Mouse (Mus musculus) spleen, adult 2 months (tissue): Measurements from ENCODE around the gene F830045P16Rik.

ENCODE experiments used
- CTCF ChIP-seq: fragments of 200-500 bp; IDR thresholded peaks from 2 replicates; pipeline ENCODE4 v1.5.1; 2011; ENCODE audit warnings: mild to moderate bottlenecking, inconsistent platforms; ENCODE audit not compliant: insufficient read depth, insufficient read length, insufficient replicate concordance; ENCODE audit errors: extremely low read depth
- POLR2A ChIP-seq: fragments of 200-500 bp; IDR thresholded peaks from 2 replicates; pipeline ENCODE4 v1.6.1; 2011; ENCODE audit warnings: low read depth, low read length, inconsistent platforms

GRCm38 (mm10) chr2:129525644-129526043 lies 10.8 kb downstream of the F830045P16Rik start:
- TF ChIP-seq CTCF (no peak), POLR2A (no peak)
